Mouse (Mus musculus) neural tube, embryonic 15.5 days (tissue): ENCODE results near the gene Smim24. TPM values are rescaled to one million over a fixed set of nuclear protein-coding genes. Genes with fewer than 3 reads are reported as not detected.

Experiments used
- ATAC-seq: fragments of 200-750 bp; cut with Nextera tagmentation; 2 replicates; pipeline ENCODE4 v1.8.0; 2017; ENCODE audit warnings: mild to moderate bottlenecking, moderate TSS enrichment, moderate library complexity; ENCODE audit not compliant: low FRiP score
- H3K27ac ChIP-seq: fragments of 300-500 bp; sonication (generic); replicated peaks from 2 replicates; pipeline ENCODE4 v1.5.1; 2015; ENCODE audit warnings: mild to moderate bottlenecking, inconsistent platforms
- H3K27me3 ChIP-seq: fragments of 300-500 bp; sonication (generic); replicated peaks from 2 replicates; pipeline ENCODE4 v1.6.1; 2015; ENCODE audit warnings: inconsistent platforms
- H3K36me3 ChIP-seq: fragments of 300-500 bp; sonication (generic); 2 replicates; pipeline ENCODE4 v1.6.1; 2015; ENCODE audit warnings: inconsistent platforms
- H3K4me1 ChIP-seq: fragments of 300-500 bp; sonication (generic); 2 replicates; pipeline ENCODE4 v1.6.1; 2015; ENCODE audit warnings: inconsistent platforms
- H3K4me2 ChIP-seq: fragments of 300-500 bp; sonication (generic); 2 replicates; pipeline ENCODE4 v1.6.1; 2015; ENCODE audit warnings: inconsistent platforms, mild to moderate bottlenecking, moderate library complexity
- H3K4me3 ChIP-seq: fragments of 300-500 bp; sonication (generic); replicated peaks from 2 replicates; pipeline ENCODE4 v1.5.1; 2015; ENCODE audit warnings: mild to moderate bottlenecking, inconsistent platforms
- H3K9ac ChIP-seq: fragments of 300-500 bp; sonication (generic); replicated peaks from 2 replicates; pipeline ENCODE4 v1.6.1; 2015; ENCODE audit warnings: mild to moderate bottlenecking, inconsistent platforms
- H3K9me3 ChIP-seq: fragments of 300-500 bp; sonication (generic); replicated peaks from 2 replicates; pipeline ENCODE4 v1.6.1; 2016; ENCODE audit warnings: inconsistent platforms
- WGBS: fragments of 180-500 bp; shearing (Covaris S2); methylation state at CpG from one replicate; pipeline ENCODE4 v1.1.7; 2015; ENCODE audit warnings: mixed read lengths; 5-methylcytosine and 5-hydroxymethylcytosine counted together
- polyA plus RNA-seq: library from polyadenylated mRNA; unstranded; fragments of >200 nt; fragmentation: Nextera tagmentation; extraction: Ambion mirVana; gene quantifications from 2 replicates; pipeline ENCODE4 v1.2.1, GENCODE M21; 2015

Gene Smim24
- polyA plus RNA-seq, 1 experiment from 2014 or later = 2.5 TPM

GRCm38 (mm10) chr10:81404720-81405119 lies 11.9 kb downstream of the Smim24 start:
- H3K4me3 ChIP-seq = no peak overlapping the region
- peaks cover 54% of the 10 kb centered on the region for H3K36me3 ChIP-seq
- H3K9ac ChIP-seq = no peak overlapping the region
- WGBS = 61% methylated on average over 18 of the region's 18 CpGs
- peaks cover 70% of the 10 kb centered on the region for H3K4me1 ChIP-seq
- peaks cover 11% of the 10 kb centered on the region for H3K27me3 ChIP-seq
- H3K27ac ChIP-seq = no peak overlapping the region
- no peaks in the 10 kb centered on the region for H3K9me3 ChIP-seq
- ATAC-seq = no peak
- H3K4me2 ChIP-seq = no peak overlapping the region

- ATAC-seq = no peak
- H3K27me3 ChIP-seq = peaks cover 11% of the 10 kb centered on the region
- H3K36me3 ChIP-seq = peaks cover 44% of the 10 kb centered on the region
- WGBS = 46% methylated on average over 13 of the region's 13 CpGs
- no peak overlapping the region for H3K4me2 ChIP-seq
- peaks cover 67% of the 10 kb centered on the region for H3K4me1 ChIP-seq
- no peak overlapping the region for H3K9ac ChIP-seq
- H3K9me3 ChIP-seq = no peaks in the 10 kb centered on the region
- H3K27ac ChIP-seq = no peak overlapping the region
- no peak overlapping the region for H3K4me3 ChIP-seq
Observed at GRCm38 (mm10) chr10:81405588-81406201, 12.8 kb downstream of the Smim24 start.

GRCm38 (mm10) chr10:81406504-81407440 lies 13.9 kb downstream of the Smim24 start:
- Histone ChIP-seq H3K9me3 (no peaks in the 10 kb centered on the region), H3K9ac (no peak overlapping the region), H3K36me3 (peaks cover 42% of the 10 kb centered on the region), H3K27ac (0 out of 2 replicates have a peak overlapping the region, but pooled peaks have one; percentile 13), H3K27me3 (peaks cover 11% of the 10 kb centered on the region), H3K4me1 (peaks cover 67% of the 10 kb centered on the region), H3K4me3 (peak overlapping the region; percentile 4; the same call in 1 of the 2 replicates), H3K4me2 (peak overlapping the region; percentile 38)
- 29% methylated on average over 24 of the region's 24 CpGs for WGBS
- no peak for ATAC-seq

- no peak for ATAC-seq
- peaks cover 67% of the 10 kb centered on the region for H3K4me1 ChIP-seq
- H3K4me3 ChIP-seq = peak overlapping the region; percentile 4; the same call in 1 of the 2 replicates
- WGBS = 32% methylated on average over 31 of the region's 31 CpGs
- H3K9ac ChIP-seq = 0 out of 2 replicates have a peak overlapping the region, but pooled peaks have one; percentile 23
- H3K27me3 ChIP-seq = peaks cover 11% of the 10 kb centered on the region
- no peaks in the 10 kb centered on the region for H3K9me3 ChIP-seq
- peaks cover 42% of the 10 kb centered on the region for H3K36me3 ChIP-seq
- H3K27ac ChIP-seq = peak overlapping the region; percentile 23; the same call in 1 of the 2 replicates
- H3K4me2 ChIP-seq = peak overlapping the region; percentile 38
Observed at GRCm38 (mm10) chr10:81407539-81408423, 14.9 kb downstream of the Smim24 start.

- ATAC-seq = no peak
- Histone ChIP-seq H3K4me3 (no peak overlapping the region), H3K36me3 (peaks cover 42% of the 10 kb centered on the region), H3K4me1 (peaks cover 65% of the 10 kb centered on the region), H3K4me2 (no peak overlapping the region), H3K9me3 (no peaks in the 10 kb centered on the region), H3K27me3 (peaks cover 11% of the 10 kb centered on the region), H3K27ac (0 out of 2 replicates have a peak overlapping the region, but pooled peaks have one; percentile 23), H3K9ac (no peak overlapping the region)
- 44% methylated on average over 13 of the region's 13 CpGs for WGBS
Observed at GRCm38 (mm10) chr10:81408424-81408729, 15.5 kb downstream of the Smim24 start.

GRCm38 (mm10) chr10:81408871-81409291 lies 16.0 kb downstream of the Smim24 start:
- H3K27ac ChIP-seq = 0 out of 2 replicates have a peak overlapping the region, but pooled peaks have one; percentile 23
- peaks cover 11% of the 10 kb centered on the region for H3K27me3 ChIP-seq
- H3K36me3 ChIP-seq = peaks cover 42% of the 10 kb centered on the region
- H3K4me1 ChIP-seq = peaks cover 68% of the 10 kb centered on the region
- ATAC-seq = no peak
- H3K4me2 ChIP-seq = no peak overlapping the region
- H3K4me3 ChIP-seq = no peak overlapping the region
- no peaks in the 10 kb centered on the region for H3K9me3 ChIP-seq
- whole genome bisulfite sequencing = 22% methylated on average over 9 of the region's 9 CpGs
- no peak overlapping the region for H3K9ac ChIP-seq

- no peak for ATAC-seq
- WGBS = 17% methylated on average over 8 of the region's 8 CpGs
- Histone ChIP-seq H3K9me3 (no peaks in the 10 kb centered on the region), H3K27ac (peak overlapping the region; percentile 18; the same call in 1 of the 2 replicates), H3K4me2 (no peak overlapping the region), H3K4me1 (peaks cover 73% of the 10 kb centered on the region), H3K36me3 (peaks cover 38% of the 10 kb centered on the region), H3K4me3 (no peak overlapping the region), H3K9ac (no peak overlapping the region), H3K27me3 (peaks cover 11% of the 10 kb centered on the region)
Observed at GRCm38 (mm10) chr10:81409330-81409729, 16.5 kb downstream of the Smim24 start.

DNA sequence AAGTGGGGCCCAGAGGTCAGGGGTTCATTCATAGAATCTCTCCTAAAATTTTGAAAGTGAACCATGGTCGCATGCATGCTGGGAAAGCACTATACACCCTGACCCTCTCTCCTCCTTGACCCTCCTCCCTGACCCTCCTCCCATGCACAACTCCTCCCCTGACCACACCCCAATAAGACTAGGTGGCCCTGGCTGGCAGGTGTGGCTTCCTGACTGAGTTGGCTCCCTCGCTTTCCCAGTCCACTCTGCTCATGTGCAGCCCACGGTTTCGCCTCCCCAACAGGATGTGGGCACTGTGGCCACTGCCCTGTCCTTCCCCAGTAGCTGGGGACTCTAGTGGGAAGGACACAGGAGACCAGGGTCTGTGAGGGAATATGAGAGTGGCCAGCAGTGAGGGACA lies 17.5 kb downstream of the Smim24 start:
- Histone ChIP-seq H3K4me1 (peaks cover 81% of the 10 kb centered on the region), H3K27me3 (peaks cover 11% of the 10 kb centered on the region), H3K9me3 (no peaks in the 10 kb centered on the region), H3K4me3 (no peak overlapping the region), H3K4me2 (no peak overlapping the region), H3K27ac (peak overlapping the region; percentile 80; the same call in 1 of the 2 replicates), H3K9ac (no peak overlapping the region), H3K36me3 (peaks cover 30% of the 10 kb centered on the region)
- no peak for ATAC-seq
- 69% methylated on average over 4 of the region's 4 CpGs for WGBS

DNA sequence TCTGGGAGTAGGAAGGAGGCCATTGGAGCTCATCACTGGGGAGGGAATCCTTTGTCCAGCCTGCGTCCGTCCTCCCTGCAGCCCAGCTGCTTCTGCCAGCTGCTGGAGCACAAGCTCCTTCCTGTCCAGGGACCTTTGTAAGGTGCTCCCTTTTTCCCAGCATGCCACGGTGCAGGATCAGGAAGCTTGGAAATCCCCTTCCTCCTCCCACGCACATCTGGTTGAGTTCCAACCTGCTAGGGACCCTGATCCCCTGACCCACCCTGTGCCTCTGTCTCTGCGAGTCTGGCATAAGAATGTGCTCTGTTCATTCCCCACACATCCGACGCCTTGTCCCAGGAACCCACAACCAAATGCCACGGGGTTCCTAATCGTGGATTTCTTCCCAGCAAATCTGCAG lies 18.1 kb downstream of the Smim24 start:
- Histone ChIP-seq H3K27ac (peak overlapping the region; percentile 80), H3K27me3 (peaks cover 11% of the 10 kb centered on the region), H3K36me3 (peaks cover 24% of the 10 kb centered on the region), H3K9ac (0 out of 2 replicates have a peak overlapping the region, but pooled peaks have one; percentile 10), H3K4me3 (no peak overlapping the region), H3K9me3 (no peaks in the 10 kb centered on the region), H3K4me1 (peaks cover 88% of the 10 kb centered on the region), H3K4me2 (no peak overlapping the region)
- 76% methylated on average over 9 of the region's 9 CpGs for WGBS
- no peak for ATAC-seq

- peaks cover 90% of the 10 kb centered on the region for H3K4me1 ChIP-seq
- H3K4me2 ChIP-seq = no peak overlapping the region
- ATAC-seq = no peak
- no peak overlapping the region for H3K4me3 ChIP-seq
- peak overlapping the region; percentile 80 for H3K27ac ChIP-seq
- H3K9ac ChIP-seq = 0 out of 2 replicates have a peak overlapping the region, but pooled peaks have one; percentile 3
- H3K27me3 ChIP-seq = peaks cover 11% of the 10 kb centered on the region
- H3K9me3 ChIP-seq = no peaks in the 10 kb centered on the region
- H3K36me3 ChIP-seq = peaks cover 17% of the 10 kb centered on the region
- 49% methylated on average over 18 of the region's 18 CpGs for WGBS
Observed at GRCm38 (mm10) chr10:81411471-81412400, 18.9 kb downstream of the Smim24 start.
